Mouse (Mus musculus): ENCODE data around the gene Prc1.

GRCm38 (mm10) chr7:80298754-80299153 lies 4.5 kb downstream of the Prc1 start:
- TF ChIP-seq CTCF (IDR thresholded peaks at IDR 0.05; ENCODE audit: low read depth, low read length) (no peak), POLR2A (IDR thresholded peaks at IDR 0.05; ENCODE audit: borderline replicate concordance, low read depth, low read length) (no peak)

Data from bone marrow macrophage, adult 2 months (primary cell).